In genomic region chr17:6007902-6008301, GRCm38 (mm10) we compare ENCODE assay signal across 13 mouse cellular contexts.
DNase-seq lines count a peak whose midpoint lies in the region; ATAC-seq and TF ChIP-seq lines count a peak whose summit lies in the region.
"Had no signal": no experiment of that assay in that cellular context is flagged by ENCODE, and none has a peak within 500 bp of the region (broad histone marks: within the 10 kb centered on the region; RNA-seq: fewer than 3 reads in every experiment).

No protein-coding gene starts in this region.

- H3K27ac ChIP-seq in heart, adult 2 months: peak overlapping the region; percentile 47
- peak overlapping the region; percentile 46 for H3K27ac ChIP-seq in stomach, embryonic 15.5 days

- no peak overlapping the region for H3K9ac ChIP-seq in heart, adult 2 months (ENCODE audit: low read depth, low read length)
- no peak overlapping the region for H3K9ac ChIP-seq in stomach, embryonic 15.5 days
- H3K9ac ChIP-seq: forebrain, postnatal 0 days had no signal

- peaks cover 26% of the 10 kb centered on the region for H3K4me1 ChIP-seq in heart, adult 2 months (ENCODE audit: control insufficient read depth, insufficient read depth, low read length)
- peaks cover 23% of the 10 kb centered on the region for H3K4me1 ChIP-seq in stomach, embryonic 15.5 days

- intact Hi-C loops in heart, adult 2 months (cut with DNase I): no loop called here
- intact Hi-C loops in left cerebral cortex, postnatal 4 days (cut with DNase I): loop anchor here (10.0 kb wide), 1 partner anchor 213 kb away; no protein-coding TSS in a partner anchor

- no peak overlapping the region for H3K4me3 ChIP-seq in heart, adult 2 months
- no peak overlapping the region for H3K4me3 ChIP-seq in stomach, embryonic 15.5 days (replicated peaks)

- H3K27me3 ChIP-seq in heart, adult 2 months (ENCODE audit: control insufficient read depth, insufficient read depth, low read length): no peaks in the 10 kb centered on the region
- no peaks in the 10 kb centered on the region for H3K27me3 ChIP-seq in stomach, embryonic 15.5 days (replicated peaks)

- no peak for TF ChIP-seq POLR2A in heart, adult 2 months (IDR thresholded peaks at IDR 0.05; ENCODE audit: insufficient read depth, low read depth, low read length)

- no peak for TF ChIP-seq EP300 in heart, adult 2 months (IDR thresholded peaks at IDR 0.05; ENCODE audit: insufficient read depth, low read depth, low read length)

- no peaks in the 10 kb centered on the region; the same call in 1 of the 2 replicates for H3K9me3 ChIP-seq in stomach, embryonic 15.5 days

- no peaks in the 10 kb centered on the region for H3K79me2 ChIP-seq in heart, adult 2 months (replicated peaks; ENCODE audit: control insufficient read depth, insufficient read depth, low read length)

- no peak overlapping the region for H3K4me2 ChIP-seq in stomach, embryonic 15.5 days

- TF ChIP-seq CTCF in heart, adult 2 months (IDR thresholded peaks at IDR 0.05): no peak

- peak; percentile 72 for ATAC-seq in granulocyte monocyte progenitor cell, adult 5-6 weeks (replicated peaks; ENCODE audit: poor library complexity, severe bottlenecking)
- ATAC-seq in stomach, embryonic 15.5 days (ENCODE audit: insufficient read depth, low FRiP score, low read depth): no peak
- ATAC-seq: forebrain, postnatal 0 days had no signal

- 58% methylated on average over 9 of the region's 9 CpGs for whole genome bisulfite sequencing in heart, adult 2 months
- WGBS in stomach, embryonic 15.5 days: 56% methylated on average over 9 of the region's 9 CpGs

- DNase-seq in heart, adult 2 months: no peak
- DNase-seq in heart, adult 11 months: no peak
- DNase-seq in spleen, postnatal 36 days (ENCODE audit: low spot score in 2 of 2): peak; percentile 51 to 56
- no peak for DNase-seq in spleen, postnatal 14 days (ENCODE audit: low spot score in 2 of 2)
- no peak for DNase-seq in left cerebral cortex, postnatal 4 days
- no peak for DNase-seq in layer of hippocampus, postnatal 25 days (ENCODE audit: extremely low spot score in 1 of 2, low spot score in 1 of 2)
- DNase-seq: cerebellum, adult 11-12 months; forebrain, postnatal 0 days; layer of hippocampus, postnatal 36 days; liver; midbrain, embryonic 14.5 days had no signal

- peaks cover 11% of the 10 kb centered on the region; the same call in 1 of the 2 replicates for H3K36me3 ChIP-seq in heart, adult 2 months (ENCODE audit: control insufficient read depth, insufficient read depth, low read length)
- 0 out of 2 replicates have a peak, but pooled peaks cover 5% of the 10 kb centered on the region for H3K36me3 ChIP-seq in stomach, embryonic 15.5 days

Comparison
In these comparisons a context has a peak if more than half of its experiments do, and no peak if none do; other contexts are left out.
1. DNase-seq: peak in spleen, postnatal 36 days (2 of 2); none in heart, adult 2 months (0 of 2), heart, adult 11 months (single experiment), spleen, postnatal 14 days (0 of 2), left cerebral cortex, postnatal 4 days (single experiment) and layer of hippocampus, postnatal 25 days (0 of 2).